Mouse (Mus musculus): ENCODE measurements at regions not wholly inside any gene's neighbourhood (a gene's known extent, or its start where the extent isn't known, plus 50 kb on each side); places are given as distances from the start of the nearest gene placed in this dataset.

DNA sequence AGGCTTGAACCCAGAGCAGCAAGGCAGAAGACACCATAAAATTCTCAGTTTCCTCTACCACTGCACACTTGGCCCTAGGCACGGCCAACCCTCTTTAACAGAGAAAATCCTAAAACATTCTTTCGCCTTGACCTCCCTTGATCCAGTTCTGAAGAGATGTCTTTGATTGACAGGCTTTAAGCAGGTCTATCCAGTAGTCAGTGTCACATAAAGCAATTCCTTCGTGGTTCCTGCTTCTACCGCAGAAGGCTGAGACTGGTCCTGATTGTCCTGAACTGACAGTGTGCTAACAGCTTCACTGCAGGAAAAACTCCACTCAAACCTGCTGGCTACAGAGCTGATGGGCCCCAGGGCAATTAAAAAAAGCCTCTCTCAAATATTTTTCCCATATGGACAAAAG lies 93.8 kb downstream of the Apob start:
- TF ChIP-seq CTCF (IDR thresholded peaks at IDR 0.05; ENCODE audit: borderline replicate concordance, insufficient read depth, low read depth, low read length) (no peak), POLR2A (IDR thresholded peaks at IDR 0.05; ENCODE audit: borderline replicate concordance, insufficient read depth, low read length) (no peak)
